Mouse (Mus musculus) neural tube, embryonic 11.5 days (tissue): ENCODE data around the gene Tnf. TPM values are rescaled to one million over a fixed set of nuclear protein-coding genes. Genes with fewer than 3 reads are reported as not detected.

ENCODE experiments used
- ATAC-seq: fragments of 200-750 bp; cut with Nextera tagmentation; 2 replicates; pipeline ENCODE4 v1.8.0; 2017; ENCODE audit warnings: moderate number of reproducible peaks, mild to moderate bottlenecking, moderate TSS enrichment, moderate library complexity; ENCODE audit not compliant: insufficient read depth, low FRiP score, low TSS enrichment
- DNase-seq: peaks from one replicate; pipeline ENCODE4 v3.0.0-alpha.2; 2015; ENCODE audit warnings: low spot score
- H3K27ac ChIP-seq: fragments of 300-500 bp; sonication (generic); 2 replicates; pipeline ENCODE4 v1.5.1; 2014; ENCODE audit warnings: low read depth, mild to moderate bottlenecking, low read length
- H3K27me3 ChIP-seq: fragments of 300-500 bp; sonication (generic); 2 replicates; pipeline ENCODE4 v1.6.1; 2014; ENCODE audit warnings: mild to moderate bottlenecking, low read length, mixed read lengths; ENCODE audit not compliant: control insufficient read depth, insufficient read depth
- H3K36me3 ChIP-seq: fragments of 300-500 bp; sonication (generic); 2 replicates; pipeline ENCODE4 v1.6.1; 2014; ENCODE audit warnings: mild to moderate bottlenecking, low read length, moderate library complexity, mixed read lengths; ENCODE audit not compliant: control insufficient read depth, insufficient read depth
- H3K4me1 ChIP-seq: fragments of 300-500 bp; sonication (generic); 2 replicates; pipeline ENCODE4 v1.6.1; 2014; ENCODE audit warnings: low read length, mixed read lengths; ENCODE audit not compliant: control insufficient read depth, insufficient read depth
- H3K4me2 ChIP-seq: fragments of 300-500 bp; sonication (generic); 2 replicates; pipeline ENCODE4 v1.6.1; 2014; ENCODE audit warnings: low read depth, mild to moderate bottlenecking, moderate library complexity
- H3K4me3 ChIP-seq: fragments of 300-500 bp; sonication (generic); 2 replicates; pipeline ENCODE4 v1.5.1; 2014; ENCODE audit warnings: low read depth, low read length
- H3K9ac ChIP-seq: fragments of 300-500 bp; sonication (generic); 2 replicates; pipeline ENCODE4 v1.6.1; 2014; ENCODE audit warnings: mild to moderate bottlenecking, low read length
- H3K9me3 ChIP-seq: fragments of 300-500 bp; sonication (generic); 2 replicates; pipeline ENCODE4 v1.6.1; 2016; ENCODE audit warnings: low read length; ENCODE audit not compliant: control insufficient read depth
- WGBS: fragments of 180-500 bp; shearing (Covaris S2); extraction: QIAGEN DNeasy Blood & Tissue Kit; methylation state at CpG from one replicate; pipeline ENCODE4 v1.1.7; 2014; 5-methylcytosine and 5-hydroxymethylcytosine counted together
- polyA plus RNA-seq: library from polyadenylated mRNA; unstranded; fragments of >200 nt; fragmentation: Nextera tagmentation; extraction: Ambion mirVana; gene quantifications from 2 replicates; pipeline ENCODE4 v1.2.1, GENCODE M21; 2014

Tnf gene
- polyA plus RNA-seq = 0.16 TPM in 1 of 2 replicates, not detected in the other

- ATAC-seq (no peak), DNase-seq (no peak)
- Histone ChIP-seq H3K27ac (no peak within 1 kb of the TSS), H3K27me3 (peaks cover 7% of the 10 kb centered on the region; the same call in 1 of the 2 replicates), H3K4me3 (no peak within 1 kb of the TSS), H3K4me1 (no peaks in the 10 kb centered on the region), H3K9ac (no peak within 1 kb of the TSS), H3K36me3 (no peaks in the 10 kb centered on the region), H3K4me2 (no peak within 1 kb of the TSS), H3K9me3 (no peaks in the 10 kb centered on the region)
- WGBS = 34% methylated on average over 13 of the region's 13 CpGs
These were observed at the start of gene Tnf for GRCm38 (mm10) chr17:35201787-35202186. Tnf (minus strand) TSS chr17:35202007.

DNA sequence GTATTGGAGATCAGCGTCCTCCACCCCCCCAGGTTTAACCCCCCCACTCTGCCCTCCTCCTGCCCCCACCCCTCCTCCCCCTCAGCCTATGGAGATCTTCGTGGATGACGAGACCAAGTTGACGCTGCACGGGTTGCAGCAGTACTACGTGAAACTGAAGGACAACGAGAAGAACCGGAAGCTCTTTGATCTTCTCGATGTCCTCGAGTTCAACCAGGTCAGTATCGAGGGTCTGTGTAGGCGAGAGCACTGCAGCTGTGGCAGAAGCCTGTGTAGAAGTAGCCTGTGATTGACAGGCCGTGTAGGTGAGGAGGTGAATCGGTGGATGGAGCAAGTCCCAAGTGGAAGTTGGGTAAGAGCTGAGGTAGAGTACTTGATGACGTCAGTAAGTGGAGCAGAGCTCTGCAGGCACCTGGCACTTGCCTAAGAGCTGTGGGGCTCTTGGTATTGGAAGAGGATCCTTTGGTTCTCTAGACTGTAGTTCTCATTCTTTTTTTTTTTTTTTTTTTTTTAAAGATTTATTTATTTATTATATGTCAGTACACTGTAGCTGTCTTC lies 49.4 kb upstream of the Tnf start:
- H3K36me3 ChIP-seq = peaks cover 42% of the 10 kb centered on the region
- H3K4me3 ChIP-seq = no peak overlapping the region
- H3K27ac ChIP-seq = no peak overlapping the region
- ATAC-seq (no peak), DNase-seq (no peak)
- H3K9ac ChIP-seq = no peak overlapping the region
- WGBS = 89% methylated on average over 15 of the region's 15 CpGs
- H3K27me3 ChIP-seq = no peaks in the 10 kb centered on the region
- no peak overlapping the region for H3K4me2 ChIP-seq
- H3K4me1 ChIP-seq = 0 out of 2 replicates have a peak, but pooled peaks cover 3% of the 10 kb centered on the region
- no peaks in the 10 kb centered on the region for H3K9me3 ChIP-seq

DNA sequence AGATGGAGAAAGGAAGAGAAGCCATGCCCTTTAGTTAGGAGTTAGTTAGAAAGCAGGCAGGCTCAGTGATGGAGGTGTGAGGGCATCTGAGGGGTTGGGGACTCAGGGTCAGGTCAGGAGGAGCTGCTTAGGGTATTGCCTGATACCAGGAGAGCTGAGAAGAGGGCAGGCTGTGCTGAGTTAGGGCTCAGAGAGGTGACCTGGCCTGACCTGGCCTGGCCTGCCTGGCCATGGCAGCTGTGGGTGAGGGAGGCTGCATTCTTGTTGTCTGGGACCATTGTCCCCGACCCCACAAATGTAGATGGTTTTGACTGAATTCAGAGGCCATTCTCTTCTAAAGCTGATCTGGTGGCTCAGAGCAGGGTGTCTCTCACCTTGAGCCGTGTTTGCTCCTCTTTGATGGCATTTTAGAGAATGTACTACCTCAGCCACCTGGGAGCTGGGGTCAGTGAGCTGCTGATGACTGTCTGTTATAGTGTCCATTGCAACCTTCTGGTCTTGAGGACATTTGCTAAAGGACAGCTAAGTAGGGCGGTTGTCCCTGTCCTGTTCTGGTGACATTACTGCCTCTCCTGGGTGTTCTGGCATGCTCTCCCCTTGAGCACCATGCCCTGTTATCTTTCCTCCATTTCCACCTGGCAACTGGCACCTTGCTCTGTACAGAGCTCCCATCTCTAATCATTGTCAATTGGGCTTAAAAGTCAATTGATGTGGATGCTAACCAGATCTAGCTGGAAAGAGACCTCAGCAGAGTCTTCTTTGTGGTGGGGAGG lies 48.7 kb upstream of the Tnf start:
- DNase-seq = no peak
- ATAC-seq = no peak

GRCm38 (mm10) chr17:35249451-35250197 lies 47.8 kb upstream of the Tnf start:
- ATAC-seq (no peak), DNase-seq (no peak)
- Histone ChIP-seq H3K27me3 (no peaks in the 10 kb centered on the region), H3K27ac (no peak overlapping the region), H3K9me3 (no peaks in the 10 kb centered on the region), H3K4me3 (no peak overlapping the region), H3K9ac (no peak overlapping the region), H3K4me2 (no peak overlapping the region), H3K4me1 (peaks cover 9% of the 10 kb centered on the region), H3K36me3 (peaks cover 51% of the 10 kb centered on the region)
- 91% methylated on average over 19 of the region's 19 CpGs for WGBS

More for the DNA sequence above, 48.7 kb upstream of the Tnf start:
- Histone ChIP-seq H3K4me2 (no peak overlapping the region), H3K9me3 (no peaks in the 10 kb centered on the region), H3K9ac (no peak overlapping the region), H3K27me3 (no peaks in the 10 kb centered on the region), H3K4me3 (no peak overlapping the region), H3K27ac (no peak overlapping the region), H3K4me1 (0 out of 2 replicates have a peak, but pooled peaks cover 3% of the 10 kb centered on the region), H3K36me3 (peaks cover 44% of the 10 kb centered on the region)
- 94% methylated on average over 3 of the region's 3 CpGs for WGBS

DNA sequence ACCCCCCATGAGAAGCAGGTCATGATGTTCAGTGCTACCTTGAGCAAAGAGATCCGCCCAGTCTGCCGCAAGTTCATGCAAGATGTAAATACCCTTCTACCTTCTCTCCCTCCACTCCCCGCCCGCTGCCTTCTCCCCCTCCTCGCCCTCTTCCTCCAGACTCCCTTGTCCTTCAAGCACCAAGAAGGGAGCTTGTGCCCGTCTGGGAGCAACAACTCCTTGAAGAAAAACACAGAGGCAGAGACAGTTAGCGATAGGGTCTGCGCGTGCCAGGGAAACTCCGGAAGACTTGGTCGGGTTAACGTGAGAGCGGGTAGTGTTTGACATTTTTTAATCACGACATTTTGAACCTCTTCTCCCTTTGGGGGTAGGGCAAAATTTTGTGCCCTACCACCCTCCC lies 47.2 kb upstream of the Tnf start:
- no peak overlapping the region for H3K4me2 ChIP-seq
- H3K9ac ChIP-seq = no peak overlapping the region
- H3K4me3 ChIP-seq = no peak overlapping the region
- DNase-seq (no peak), ATAC-seq (no peak)
- no peaks in the 10 kb centered on the region for H3K27me3 ChIP-seq
- 93% methylated on average over 14 of the region's 14 CpGs for WGBS
- H3K9me3 ChIP-seq = no peaks in the 10 kb centered on the region
- no peak overlapping the region for H3K27ac ChIP-seq
- H3K4me1 ChIP-seq = peaks cover 16% of the 10 kb centered on the region
- peaks cover 54% of the 10 kb centered on the region for H3K36me3 ChIP-seq

DNA sequence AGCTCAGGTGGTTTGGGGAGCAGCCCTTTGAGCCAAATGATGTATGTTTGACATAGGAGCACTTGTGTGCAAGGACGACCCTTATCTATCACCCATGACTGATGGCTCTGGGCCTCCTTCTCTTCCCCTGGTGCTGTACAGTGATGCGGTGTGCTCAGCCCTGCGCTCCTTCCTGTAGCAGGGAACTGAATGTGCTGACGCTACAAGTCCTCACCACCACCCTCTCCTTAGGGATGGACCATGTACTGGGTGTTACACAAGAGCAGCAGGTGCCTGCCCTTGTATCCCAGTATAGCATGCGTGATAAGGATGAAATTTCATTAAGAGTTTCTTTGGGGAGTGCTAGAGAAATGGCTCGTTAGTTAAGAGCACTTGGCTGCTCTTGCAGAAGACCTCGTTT lies 45.3 kb upstream of the Tnf start:
- H3K4me1 ChIP-seq = peaks cover 22% of the 10 kb centered on the region
- no peak overlapping the region for H3K4me2 ChIP-seq
- ATAC-seq = no peak
- peaks cover 51% of the 10 kb centered on the region for H3K36me3 ChIP-seq
- no peak overlapping the region for H3K4me3 ChIP-seq
- H3K27ac ChIP-seq = no peak overlapping the region
- 89% methylated on average over 7 of the region's 7 CpGs for WGBS
- no peak overlapping the region for H3K9ac ChIP-seq
- no peaks in the 10 kb centered on the region for H3K9me3 ChIP-seq
- no peak for DNase-seq
- no peaks in the 10 kb centered on the region for H3K27me3 ChIP-seq

GRCm38 (mm10) chr17:35245731-35246623 lies 44.2 kb upstream of the Tnf start:
- DNase-seq = no peak
- Histone ChIP-seq H3K27me3 (no peaks in the 10 kb centered on the region), H3K4me1 (peaks cover 22% of the 10 kb centered on the region), H3K4me3 (no peak overlapping the region), H3K9ac (no peak overlapping the region), H3K9me3 (no peaks in the 10 kb centered on the region), H3K27ac (no peak overlapping the region), H3K36me3 (peaks cover 50% of the 10 kb centered on the region), H3K4me2 (peak overlapping the region; percentile 89; the same call in 1 of the 2 replicates)
- 89% methylated on average over 15 of the region's 15 CpGs for WGBS
- ATAC-seq = no peak

GRCm38 (mm10) chr17:35244999-35245398 lies 43.2 kb upstream of the Tnf start:
- DNase-seq (no peak), ATAC-seq (no peak)
- 83% methylated on average over 2 of the region's 2 CpGs for WGBS
- no peaks in the 10 kb centered on the region for H3K9me3 ChIP-seq
- H3K27ac ChIP-seq = no peak overlapping the region
- peaks cover 44% of the 10 kb centered on the region for H3K36me3 ChIP-seq
- no peaks in the 10 kb centered on the region for H3K27me3 ChIP-seq
- H3K4me2 ChIP-seq = peak overlapping the region; percentile 89
- no peak overlapping the region for H3K9ac ChIP-seq
- H3K4me3 ChIP-seq = peak overlapping the region; percentile 82; the same call in 1 of the 2 replicates
- peaks cover 27% of the 10 kb centered on the region for H3K4me1 ChIP-seq
